Mouse (Mus musculus): ENCODE results near the gene Psmd5. TPM values are rescaled to one million over a fixed set of nuclear protein-coding genes. Genes with fewer than 3 reads are reported as not detected.
"Not testable (repeated sequence)": the region's sequence is repeated elsewhere in the genome, so short reads cannot be mapped to it uniquely, and the experiment has no call there.

Gene Psmd5
- total RNA-seq, 2 experiments from 2014 or later = 37.3 to 42.7 TPM

DNA sequence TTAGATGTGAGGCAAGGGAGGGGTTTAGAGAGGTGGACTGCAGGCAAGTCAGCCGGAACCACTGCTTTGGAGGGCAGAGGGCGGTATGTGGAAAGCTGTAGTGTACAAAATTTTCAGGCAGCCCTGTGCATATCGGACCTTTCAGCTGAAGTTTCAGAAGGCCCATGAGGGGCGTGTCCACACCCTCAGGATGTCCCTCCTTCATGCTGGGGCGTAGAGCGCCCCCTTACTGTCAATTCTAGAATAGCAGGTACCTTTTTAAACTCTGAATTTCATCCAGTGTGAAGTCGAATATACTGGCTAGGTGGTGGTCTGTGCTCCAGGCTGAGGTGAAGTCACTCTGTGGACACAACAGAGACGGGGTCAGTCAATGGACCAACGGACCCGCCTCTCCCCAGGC, 23.1 kb upstream of the Psmd5 start:
- no peak for DNase-seq (ENCODE audit: low spot score in 2 of 2)

DNA sequence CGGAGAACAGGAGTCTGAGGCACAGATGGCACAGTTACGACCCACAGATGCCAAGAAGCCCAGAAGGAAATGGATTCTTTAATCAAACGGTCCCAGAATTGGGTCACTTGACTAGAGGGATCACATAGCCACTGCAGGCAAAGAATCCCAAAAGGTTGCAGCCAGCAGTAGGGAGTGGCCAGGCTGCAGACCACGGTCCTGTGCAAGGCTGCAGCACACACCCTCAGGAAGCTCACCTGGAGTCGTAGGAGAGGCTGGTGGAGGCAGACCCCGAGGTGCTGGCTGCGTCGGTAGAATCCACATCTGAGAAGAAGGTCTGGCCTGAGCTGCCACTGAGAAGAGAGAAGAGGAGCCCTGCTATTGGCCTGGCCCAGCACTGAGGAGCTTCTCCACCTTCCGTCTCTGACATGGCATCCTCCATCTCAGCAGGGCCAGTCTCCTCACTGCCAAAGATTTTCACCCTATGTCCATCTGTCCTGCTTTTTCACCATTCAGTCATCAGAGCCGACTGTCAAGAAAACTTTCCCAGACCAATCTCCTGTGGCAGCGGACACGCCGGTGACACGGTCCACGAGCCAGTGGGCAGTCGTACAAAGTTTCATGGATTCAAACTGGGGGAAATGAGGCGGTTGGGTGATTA, 22.2 kb upstream of the Psmd5 start:
- DNase-seq (ENCODE audit: low spot score in 2 of 2) = no peak

DNA sequence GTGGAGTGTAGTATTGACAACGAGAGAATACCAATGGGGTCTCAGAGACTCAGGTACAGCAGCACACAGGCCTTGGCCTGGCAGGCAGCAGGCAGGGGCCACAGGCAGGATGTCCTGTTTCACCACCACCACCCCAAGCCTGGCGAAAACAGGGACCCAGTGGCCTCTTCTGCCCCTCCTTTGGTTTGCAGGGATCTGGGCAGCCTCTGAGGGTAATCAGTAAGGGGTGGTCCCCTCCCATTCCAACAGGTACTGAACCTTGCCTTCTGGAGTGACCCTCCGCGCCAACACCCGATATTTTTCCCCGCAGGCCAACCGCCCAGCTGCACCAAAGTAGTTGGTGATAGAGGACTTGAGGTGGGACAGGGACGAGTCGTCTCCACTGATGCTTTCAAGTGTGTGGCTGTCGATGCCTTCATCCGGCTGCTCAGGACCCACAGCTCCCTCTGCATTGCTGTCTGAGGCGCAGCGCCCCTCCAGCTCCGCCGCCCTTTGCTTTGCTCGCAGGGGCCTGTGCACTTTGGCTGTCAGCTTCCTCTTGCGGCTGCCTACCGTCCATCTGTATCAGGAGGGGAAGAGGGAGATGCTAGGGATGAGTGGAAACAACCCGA, 20.8 kb upstream of the Psmd5 start:
- no peak for DNase-seq (ENCODE audit: low spot score in 2 of 2)

GRCm38 (mm10) chr2:34893950-34894349, 19.2 kb upstream of the Psmd5 start:
- DNase-seq (ENCODE audit: low spot score in 2 of 2) = no peak

GRCm38 (mm10) chr2:34884186-34884585, 9.4 kb upstream of the Psmd5 start:
- DNase-seq (ENCODE audit: low spot score in 2 of 2) = no peak

DNA sequence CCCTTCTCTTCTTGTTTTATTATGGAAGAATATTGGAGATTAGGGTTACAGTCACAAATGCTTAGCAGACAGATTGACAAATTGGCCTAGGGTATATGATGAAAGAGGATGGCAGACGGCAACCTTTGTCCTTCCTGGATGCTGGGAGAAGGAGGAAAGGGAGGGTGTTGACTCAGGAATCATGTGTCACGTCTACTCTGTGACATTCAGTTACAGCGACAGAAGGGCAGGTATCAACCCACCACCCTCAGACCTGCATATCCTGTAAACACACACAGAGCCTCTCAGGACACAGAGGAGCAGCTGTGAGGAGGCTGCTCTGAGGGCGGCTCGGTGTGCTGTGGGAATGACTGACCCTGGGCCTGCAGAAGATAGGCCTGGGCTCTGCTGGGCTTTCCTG, 8.4 kb upstream of the Psmd5 start:
- no peak for DNase-seq (ENCODE audit: low spot score in 2 of 2)

- DNase-seq (ENCODE audit: low spot score in 2 of 2) = no peak
Observed at GRCm38 (mm10) chr2:34882757-34883156, 8.0 kb upstream of the Psmd5 start.

- no peak for DNase-seq (ENCODE audit: low spot score in 2 of 2)
Observed at GRCm38 (mm10) chr2:34880054-34880453, 5.3 kb upstream of the Psmd5 start.

GRCm38 (mm10) chr2:34874271-34874670, 497 bp downstream of the Psmd5 start, which contains the start of gene Cutal:
Cutal (plus strand) TSS chr2:34874396.
- DNase-seq (ENCODE audit: low spot score in 2 of 2) = no peak

GRCm38 (mm10) chr2:34870520-34871474, 4.0 kb downstream of the Psmd5 start:
- DNase-seq (ENCODE audit: low spot score in 2 of 2) = peak; percentile 95

- DNase-seq (ENCODE audit: low spot score in 2 of 2) = peak in 1 of 2 experiments; percentile 3
Observed at GRCm38 (mm10) chr2:34869680-34870079, 5.1 kb downstream of the Psmd5 start.

DNA sequence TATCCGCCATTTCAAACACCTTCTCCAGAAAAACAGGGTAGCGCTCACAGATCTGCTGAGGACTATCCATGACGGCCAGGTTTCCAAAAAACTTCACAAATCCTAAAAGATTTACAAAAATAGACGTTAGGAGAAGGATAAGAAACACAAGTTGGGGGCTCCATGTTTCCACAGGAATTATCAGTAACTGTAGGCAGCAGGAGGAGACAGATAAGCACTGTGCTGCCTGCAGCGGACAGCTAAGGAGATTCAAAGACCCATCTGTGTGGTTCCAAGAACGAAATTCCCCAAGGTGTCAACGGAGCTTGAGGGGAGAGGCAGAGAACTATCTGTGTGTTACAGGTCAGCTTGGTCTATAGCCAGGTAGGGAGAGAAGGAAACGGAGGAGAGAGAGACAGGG, 17.0 kb downstream of the Psmd5 start:
- DNase-seq (ENCODE audit: low spot score in 2 of 2) = no peak

GRCm38 (mm10) chr2:34855265-34855664, 19.5 kb downstream of the Psmd5 start:
- no peak for DNase-seq (ENCODE audit: low spot score in 2 of 2)

- no peak for DNase-seq (ENCODE audit: low spot score in 2 of 2)
Observed at GRCm38 (mm10) chr2:34847702-34848101, 27.1 kb downstream of the Psmd5 start.

DNA sequence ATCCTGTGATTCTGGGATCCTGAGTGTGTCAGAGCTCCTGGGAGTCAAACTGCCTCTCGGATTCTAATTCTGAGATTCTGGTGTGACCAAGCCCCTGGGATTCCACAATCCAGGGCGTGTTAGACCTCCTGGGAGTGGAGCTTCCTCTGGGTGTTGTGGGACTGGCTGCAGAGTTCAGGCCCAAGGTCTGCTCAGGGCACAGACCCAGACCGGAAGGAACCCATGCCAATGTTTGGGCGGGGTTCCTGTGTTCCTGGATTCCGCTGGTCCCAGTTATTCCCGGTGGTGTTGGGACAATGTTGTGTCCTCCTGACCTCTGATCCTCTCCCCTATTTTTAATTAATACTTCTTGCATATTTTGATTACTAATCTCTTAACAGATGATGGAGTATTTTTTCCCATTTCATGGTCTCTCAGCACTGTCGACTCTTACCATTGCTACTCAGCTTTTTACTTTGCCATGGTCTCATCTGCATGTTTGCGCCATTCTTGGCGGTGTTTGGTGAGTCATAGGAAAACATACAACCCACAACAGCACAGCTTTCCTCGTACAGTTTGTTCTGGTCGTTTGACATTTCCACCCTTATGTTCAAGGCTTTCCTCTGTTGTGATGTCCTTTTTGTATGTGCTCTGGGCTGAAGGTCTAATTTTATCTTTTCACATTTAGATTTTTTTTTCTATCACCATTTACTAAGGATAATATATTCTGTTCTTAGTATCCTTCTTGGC, 31.4 kb downstream of the Psmd5 start:
- no peak for DNase-seq (ENCODE audit: low spot score in 2 of 2)

GRCm38 (mm10) chr2:34841706-34842105, 33.1 kb downstream of the Psmd5 start:
- DNase-seq (ENCODE audit: low spot score in 2 of 2) = peak; percentile 46 to 67

GRCm38 (mm10) chr2:34840143-34840542, 34.6 kb downstream of the Psmd5 start:
- DNase-seq (ENCODE audit: low spot score in 2 of 2) = not testable (repeated sequence)

DNA sequence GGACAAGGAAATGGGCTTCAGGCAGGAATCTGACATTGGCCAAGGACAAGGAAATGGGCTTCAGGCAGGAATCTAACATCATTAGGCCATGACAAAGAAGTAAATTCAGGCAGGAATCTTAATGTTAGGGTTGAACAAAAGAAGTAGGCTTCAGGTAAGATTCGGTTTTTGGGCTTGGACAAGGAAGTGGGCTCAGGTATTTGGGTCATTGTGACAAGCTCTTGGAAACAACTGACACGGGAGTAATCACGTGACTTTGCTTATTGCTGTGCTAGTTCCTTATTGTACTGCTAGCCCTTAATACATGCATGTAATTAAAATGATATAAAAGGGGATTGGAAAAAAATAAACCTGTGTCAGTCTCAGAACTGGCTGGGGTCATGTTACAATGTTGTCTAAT, 39.1 kb downstream of the Psmd5 start:
- DNase-seq (ENCODE audit: low spot score in 2 of 2) = no peak

- DNase-seq (ENCODE audit: low spot score in 2 of 2) = no peak
Observed at GRCm38 (mm10) chr2:34833624-34834023, 41.1 kb downstream of the Psmd5 start.

- DNase-seq (ENCODE audit: low spot score in 2 of 2) = not testable (repeated sequence)
Observed at GRCm38 (mm10) chr2:34832766-34833457, 41.9 kb downstream of the Psmd5 start, which contains the start of gene Gm34653. Gm34653 (plus strand) TSS chr2:34833007.

All from layer of hippocampus, postnatal 14 days (tissue).